Comparison of ENCODE assay signal across 8 mouse cellular contexts in the genomic region with DNA sequence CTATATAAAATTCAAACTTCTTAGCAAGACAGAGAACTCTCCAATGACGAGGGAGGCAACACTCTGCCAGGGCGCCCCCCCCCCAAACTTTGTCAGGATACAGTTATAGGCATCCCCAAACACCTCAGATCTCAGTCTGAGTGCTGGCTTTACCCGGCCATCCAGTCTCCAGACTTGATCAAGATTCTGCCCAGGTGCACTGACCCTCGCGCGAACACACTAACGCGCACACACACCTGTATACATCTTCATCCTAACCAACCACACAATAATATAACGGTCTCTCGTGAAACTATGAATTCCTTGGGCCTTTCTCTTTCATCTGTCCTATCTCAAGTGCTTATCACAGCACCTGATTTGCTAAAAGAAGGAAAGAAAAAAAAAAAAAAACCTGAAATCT. TPM values are rescaled to one million over a fixed set of nuclear protein-coding genes. Genes with fewer than 3 reads are reported as not detected.
DNase-seq lines count a peak whose midpoint lies in the region; ATAC-seq and TF ChIP-seq lines count a peak whose summit lies in the region.

No protein-coding gene starts in this region.

- H3K4me3 ChIP-seq in heart, embryonic 15.5 days = peak overlapping the region; percentile 98
- peak overlapping the region; percentile 86 to 94 for H3K4me3 ChIP-seq in MEL (ENCODE audit: control insufficient read depth in 1 of 2, insufficient read depth in 1 of 2, low read depth in 2 of 2, low read length in 2 of 2)
- peak overlapping the region; percentile 79 for H3K4me3 ChIP-seq in forebrain, embryonic 15.5 days
- peak overlapping the region; percentile 88 for H3K4me3 ChIP-seq in liver, postnatal 0 days (ENCODE audit: low read depth, low read length)

- peak overlapping the region; percentile 71 for H3K4me2 ChIP-seq in heart, embryonic 15.5 days
- peak overlapping the region; percentile 53 for H3K4me2 ChIP-seq in forebrain, embryonic 15.5 days (replicated peaks)
- H3K4me2 ChIP-seq in liver, postnatal 0 days (ENCODE audit: low read depth, low read length) = peak overlapping the region; percentile 86

- H3K27me3 ChIP-seq in heart, embryonic 15.5 days = no peaks in the 10 kb centered on the region
- no peaks in the 10 kb centered on the region for H3K27me3 ChIP-seq in MEL (ENCODE audit: control insufficient read depth in 1 of 2, insufficient read depth in 2 of 2, low read length in 2 of 2)
- no peaks in the 10 kb centered on the region for H3K27me3 ChIP-seq in forebrain, embryonic 15.5 days
- H3K27me3 ChIP-seq in liver, postnatal 0 days (ENCODE audit: insufficient read depth, low read length) = no peaks in the 10 kb centered on the region

- H3K36me3 ChIP-seq in heart, embryonic 15.5 days = no peaks in the 10 kb centered on the region
- peaks cover 0 to 23% of the 10 kb centered on the region in 2 experiments; a peak in 3 of 4 replicates for H3K36me3 ChIP-seq in MEL (ENCODE audit: control insufficient read depth in 1 of 2, insufficient read depth in 2 of 2, low read length in 2 of 2)
- no peaks in the 10 kb centered on the region for H3K36me3 ChIP-seq in forebrain, embryonic 15.5 days
- no peaks in the 10 kb centered on the region for H3K36me3 ChIP-seq in liver, postnatal 0 days (replicated peaks; ENCODE audit: insufficient read depth, low read length)

- no peak for TF ChIP-seq CTCF in MEL (IDR thresholded peaks at IDR 0.05 in 2 of 3, conservative IDR thresholded peaks at IDR 0.05 in 1 of 3; ENCODE audit: control insufficient read depth in 1 of 3, insufficient read depth in 1 of 3, low read depth in 2 of 3, low read length in 3 of 3, poor library complexity in 1 of 3, severe bottlenecking in 1 of 3)
- no peak for TF ChIP-seq CTCF in liver, postnatal 0 days (IDR thresholded peaks at IDR 0.05; ENCODE audit: low read depth)

- no peak for ATAC-seq in heart, embryonic 15.5 days (replicated peaks; ENCODE audit: insufficient number of reproducible peaks, insufficient read depth, low FRiP score, low read depth)
- no peak for ATAC-seq in forebrain, embryonic 15.5 days (replicated peaks)
- ATAC-seq in liver, postnatal 0 days = no peak

- 7% methylated on average over 10 of the region's 10 CpGs for WGBS in heart, embryonic 15.5 days
- WGBS in forebrain, embryonic 15.5 days = 7% methylated on average over 10 of the region's 10 CpGs
- 8% methylated on average over 10 of the region's 10 CpGs for WGBS in liver, postnatal 0 days (ENCODE audit: insufficient replicate concordance)

- H3K79me2 ChIP-seq in MEL (ENCODE audit: control insufficient read depth, insufficient read depth, low read length, poor library complexity) = peaks cover 47% of the 10 kb centered on the region

- no peak for TF ChIP-seq RAD21 in MEL (IDR thresholded peaks at IDR 0.05; ENCODE audit: low read depth, low read length)

- no peaks in the 10 kb centered on the region for H3K9me3 ChIP-seq in heart, embryonic 15.5 days (replicated peaks)
- no peaks in the 10 kb centered on the region for H3K9me3 ChIP-seq in MEL (replicated peaks; ENCODE audit: insufficient read depth, low read length)
- no peaks in the 10 kb centered on the region for H3K9me3 ChIP-seq in forebrain, embryonic 15.5 days
- H3K9me3 ChIP-seq in liver, postnatal 0 days (ENCODE audit: low read length) = no peaks in the 10 kb centered on the region

- no peak for DNase-seq in heart, adult 9 months (ENCODE audit: low spot score in 2 of 2)
- DNase-seq in MEL (ENCODE audit: low read depth, low spot score) = no peak
- no peak for DNase-seq in liver, postnatal 0 days
- DNase-seq in right cerebral cortex, adult 18-20 months = no peak
- DNase-seq in kidney, postnatal 14 days = no peak
- DNase-seq in urinary bladder, postnatal 4 days (ENCODE audit: low spot score in 2 of 2) = no peak

- H3K9ac ChIP-seq in heart, embryonic 15.5 days = peak overlapping the region; percentile 96
- peak overlapping the region; percentile 94 for H3K9ac ChIP-seq in MEL (ENCODE audit: control insufficient read depth, low read depth, low read length, poor library complexity, severe bottlenecking)
- H3K9ac ChIP-seq in forebrain, embryonic 15.5 days (replicated peaks) = peak overlapping the region; percentile 83
- H3K9ac ChIP-seq in liver, postnatal 0 days (replicated peaks) = peak overlapping the region; percentile 90

- H3K27ac ChIP-seq in heart, embryonic 15.5 days = peak overlapping the region; percentile 99
- H3K27ac ChIP-seq in MEL (ENCODE audit: control insufficient read depth, low read depth, low read length) = no peak overlapping the region
- H3K27ac ChIP-seq in forebrain, embryonic 15.5 days (replicated peaks) = peak overlapping the region; percentile 92; the same call in 1 of the 2 replicates
- peak overlapping the region; percentile 92 for H3K27ac ChIP-seq in liver, postnatal 0 days (ENCODE audit: low read depth)

- TF ChIP-seq POLR2A in MEL (IDR thresholded peaks at IDR 0.05; ENCODE audit: control insufficient read depth in 1 of 2, insufficient read depth in 1 of 2, low read depth in 1 of 2, low read length in 2 of 2, poor library complexity in 1 of 2) = no peak

- H3K4me1 ChIP-seq in heart, embryonic 15.5 days (replicated peaks) = peaks cover 23% of the 10 kb centered on the region
- H3K4me1 ChIP-seq in MEL (ENCODE audit: control insufficient read depth in 1 of 2, insufficient read depth in 2 of 2, low read length in 2 of 2) = peaks cover 3 to 19% of the 10 kb centered on the region in 2 experiments
- peaks cover 23% of the 10 kb centered on the region for H3K4me1 ChIP-seq in forebrain, embryonic 15.5 days
- H3K4me1 ChIP-seq in liver, postnatal 0 days (ENCODE audit: insufficient read depth) = peaks cover 20% of the 10 kb centered on the region

- TF ChIP-seq EP300 in MEL (IDR thresholded peaks at IDR 0.05; ENCODE audit: low read depth in 1 of 2, low read length in 2 of 2) = no peak
- TF ChIP-seq EP300 in liver, postnatal 0 days (IDR thresholded peaks at IDR 0.05; ENCODE audit: low read depth) = no peak

TF ChIP-seq in MEL, 35 proteins besides CTCF, POLR2A, EP300 and RAD21:
- TF ChIP-seq BHLHE40 (IDR thresholded peaks at IDR 0.05; ENCODE audit: borderline replicate concordance, low read depth, low read length) (no peak), ZNF384 (IDR thresholded peaks at IDR 0.05; ENCODE audit: low read depth, low read length) (0 out of 2 replicates have a peak, but pooled peaks have one; percentile 50)

RNA-seq across cellular contexts. Expression of a gene that starts 0.9 kb away (rescaled TPM):
- polyA plus RNA-seq in heart, embryonic 15.5 days (2015; fragmentation: Nextera tagmentation; extraction: Ambion mirVana) = 86.6 and 87.5 TPM in 2 replicates
- 47.1 and 50.6 TPM in 2 replicates for total RNA-seq in MEL (2012; rRNA removed)
- 100 to 1,000 TPM in 1 of 2 experiments, 10 to 100 TPM in 1; 51.4 to 293 TPM for polyA plus RNA-seq in MEL (2012; ENCODE audit: insufficient read depth in 1 of 2, insufficient read length in 2 of 2, low read depth in 1 of 2, low replicate concordance in 2 of 2, missing spikeins in 1 of 2)
- polyA plus RNA-seq in forebrain, embryonic 15.5 days (2015; fragmentation: Nextera tagmentation; extraction: Ambion mirVana) = 152 and 162 TPM in 2 replicates
- 41.3 and 41.4 TPM in 2 replicates for polyA plus RNA-seq in liver, postnatal 0 days (2015; fragmentation: Nextera tagmentation; extraction: Ambion mirVana)

RNA-seq across cellular contexts. Expression of a gene that starts 41.6 kb away (rescaled TPM):
- polyA plus RNA-seq in heart, embryonic 15.5 days (2015; fragmentation: Nextera tagmentation; extraction: Ambion mirVana) = 17.3 and 20.6 TPM in 2 replicates
- total RNA-seq in MEL (2012; rRNA removed) = 4.0 and 4.4 TPM in 2 replicates
- 1 to 10 TPM in 1 of 2 experiments, not detected in 1; 8.9 TPM for polyA plus RNA-seq in MEL (2012; ENCODE audit: insufficient read depth in 1 of 2, insufficient read length in 2 of 2, low read depth in 1 of 2, low replicate concordance in 2 of 2, missing spikeins in 1 of 2)
- 5.4 TPM in 2 replicates for polyA plus RNA-seq in forebrain, embryonic 15.5 days (2015; fragmentation: Nextera tagmentation; extraction: Ambion mirVana)
- polyA plus RNA-seq in liver, postnatal 0 days (2015; fragmentation: Nextera tagmentation; extraction: Ambion mirVana) = 7.8 and 8.8 TPM in 2 replicates

RNA-seq across cellular contexts. Expression of a gene that starts 59.7 kb away (rescaled TPM):
- polyA plus RNA-seq in heart, embryonic 15.5 days (2015; fragmentation: Nextera tagmentation; extraction: Ambion mirVana) = 0.47 and 0.81 TPM in 2 replicates
- total RNA-seq in MEL (2012; rRNA removed) = 0.08 and 0.10 TPM in 2 replicates
- polyA plus RNA-seq in MEL (2012; ENCODE audit: insufficient read depth in 1 of 2, insufficient read length in 2 of 2, low read depth in 1 of 2, low replicate concordance in 2 of 2, missing spikeins in 1 of 2) = under 1 TPM in 1 of 2 experiments, not detected in 1; 0.97 TPM
- polyA plus RNA-seq in forebrain, embryonic 15.5 days (2015; fragmentation: Nextera tagmentation; extraction: Ambion mirVana) = 4.2 and 4.3 TPM in 2 replicates
- 0.06 and 0.07 TPM in 2 replicates for polyA plus RNA-seq in liver, postnatal 0 days (2015; fragmentation: Nextera tagmentation; extraction: Ambion mirVana)
